In the genomic region with DNA sequence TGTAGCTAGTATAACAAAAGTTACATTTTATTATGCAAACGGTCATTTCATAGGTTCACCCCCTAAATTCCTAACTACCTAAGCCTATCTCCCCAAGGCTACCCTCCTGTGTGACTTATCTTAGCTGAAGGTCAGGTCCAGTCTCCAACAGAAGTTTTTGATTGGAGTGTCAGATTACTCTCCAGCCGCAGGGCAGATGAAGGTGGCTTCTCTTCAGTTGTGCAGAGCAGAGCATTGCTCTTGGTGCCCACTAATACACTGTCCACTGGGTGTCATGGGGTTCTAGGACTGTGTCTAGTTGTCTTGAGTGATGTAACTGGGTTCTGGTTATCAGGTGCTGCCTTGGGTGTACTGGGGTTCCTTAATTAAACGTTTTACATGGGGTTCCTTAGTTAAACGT, we compare ENCODE assay signal across 8 mouse cellular contexts. TPM values are rescaled to one million over a fixed set of nuclear protein-coding genes. Genes with fewer than 3 reads are reported as not detected.
A peak's percentile ranks its signal among the peaks of the same experiment; 100 is the strongest.
DNase-seq lines count a peak whose midpoint lies in the region; ATAC-seq and TF ChIP-seq lines count a peak whose summit lies in the region.

No protein-coding gene starts in this region.

- H3K36me3 ChIP-seq in lung, postnatal 0 days (ENCODE audit: insufficient read depth, low read length), result no peaks in the 10 kb centered on the region
- H3K36me3 ChIP-seq in embryonic facial prominence, embryonic 14.5 days (ENCODE audit: control insufficient read depth, insufficient read depth, low read length), result peaks cover 20% of the 10 kb centered on the region
- peaks cover 22% of the 10 kb centered on the region for H3K36me3 ChIP-seq in limb, embryonic 10.5 days
- H3K36me3 ChIP-seq in stomach, embryonic 14.5 days (ENCODE audit: control insufficient read depth, insufficient read depth, low read length), result peaks cover 10% of the 10 kb centered on the region

- H3K9me3 ChIP-seq in lung, postnatal 0 days (ENCODE audit: low read length), result no peaks in the 10 kb centered on the region
- H3K9me3 ChIP-seq in embryonic facial prominence, embryonic 14.5 days (ENCODE audit: control insufficient read depth, low read length), result no peaks in the 10 kb centered on the region
- H3K9me3 ChIP-seq in limb, embryonic 10.5 days (replicated peaks), result no peaks in the 10 kb centered on the region
- no peaks in the 10 kb centered on the region for H3K9me3 ChIP-seq in stomach, embryonic 14.5 days (ENCODE audit: control insufficient read depth, low read depth, low read length)

- no peak overlapping the region for H3K27ac ChIP-seq in lung, postnatal 0 days (ENCODE audit: low read length)
- no peak overlapping the region for H3K27ac ChIP-seq in embryonic facial prominence, embryonic 14.5 days (replicated peaks; ENCODE audit: low read depth, low read length)
- peak overlapping the region; percentile 88 for H3K27ac ChIP-seq in limb, embryonic 10.5 days
- H3K27ac ChIP-seq in stomach, embryonic 14.5 days (ENCODE audit: low read length), result no peak overlapping the region

- no peak for TF ChIP-seq EP300 in lung, postnatal 0 days (IDR thresholded peaks at IDR 0.05)

- WGBS in lung, postnatal 0 days, result 8% methylated on average over 4 of the region's 4 CpGs
- WGBS in embryonic facial prominence, embryonic 14.5 days, result 10% methylated on average over 4 of the region's 4 CpGs
- 21% methylated on average over 4 of the region's 4 CpGs for WGBS in limb, embryonic 10.5 days
- 4% methylated on average over 4 of the region's 4 CpGs for WGBS in stomach, embryonic 14.5 days

- no peak for DNase-seq in lung, postnatal 0 days (ENCODE audit: low spot score)
- DNase-seq in lung, postnatal 10 days, result no peak
- DNase-seq in embryonic facial prominence, embryonic 14.5 days (ENCODE audit: low spot score), result peak; percentile 11
- no peak for DNase-seq in limb, embryonic 10.5 days (ENCODE audit: low spot score)
- no peak for DNase-seq in lung, postnatal 36 days
- DNase-seq in right cerebral cortex, adult 2 months (ENCODE audit: low spot score in 2 of 2), result no peak
- no peak for DNase-seq in urinary bladder, postnatal 10 days (ENCODE audit: low spot score)

- no peak for ATAC-seq in lung, postnatal 0 days
- ATAC-seq in embryonic facial prominence, embryonic 14.5 days (ENCODE audit: low read depth), result no peak
- ATAC-seq in stomach, embryonic 14.5 days (ENCODE audit: insufficient number of reproducible peaks, insufficient read depth, low FRiP score, low read depth), result peak; percentile 34; the same call in 1 of the 2 replicates

- H3K4me2 ChIP-seq in lung, postnatal 0 days (replicated peaks; ENCODE audit: low read depth, low read length), result peak overlapping the region; percentile 68
- peak overlapping the region; percentile 54 for H3K4me2 ChIP-seq in embryonic facial prominence, embryonic 14.5 days (ENCODE audit: low read depth, low read length)
- peak overlapping the region; percentile 47 for H3K4me2 ChIP-seq in stomach, embryonic 14.5 days (replicated peaks; ENCODE audit: low read depth, low read length)

- H3K27me3 ChIP-seq in lung, postnatal 0 days (replicated peaks; ENCODE audit: insufficient read depth, low read length), result no peaks in the 10 kb centered on the region
- no peaks in the 10 kb centered on the region for H3K27me3 ChIP-seq in embryonic facial prominence, embryonic 14.5 days (replicated peaks; ENCODE audit: control insufficient read depth, insufficient read depth, low read length)
- no peaks in the 10 kb centered on the region for H3K27me3 ChIP-seq in limb, embryonic 10.5 days (ENCODE audit: low read depth, poor library complexity, severe bottlenecking)
- no peaks in the 10 kb centered on the region for H3K27me3 ChIP-seq in stomach, embryonic 14.5 days (ENCODE audit: control insufficient read depth, insufficient read depth, low read length)

- TF ChIP-seq CTCF in lung, postnatal 0 days (IDR thresholded peaks at IDR 0.05), result no peak

- H3K4me1 ChIP-seq in lung, postnatal 0 days (ENCODE audit: insufficient read depth, low read depth, low read length), result peaks cover 3% of the 10 kb centered on the region; the same call in 1 of the 2 replicates
- peaks cover 10% of the 10 kb centered on the region; the same call in 1 of the 2 replicates for H3K4me1 ChIP-seq in embryonic facial prominence, embryonic 14.5 days (ENCODE audit: control insufficient read depth, insufficient read depth, low read length)
- peaks cover 16% of the 10 kb centered on the region for H3K4me1 ChIP-seq in limb, embryonic 10.5 days
- peaks cover 7% of the 10 kb centered on the region for H3K4me1 ChIP-seq in stomach, embryonic 14.5 days (ENCODE audit: control insufficient read depth, insufficient read depth, low read length)

- peak overlapping the region; percentile 73 for H3K9ac ChIP-seq in lung, postnatal 0 days (replicated peaks; ENCODE audit: low read depth)
- peak overlapping the region; percentile 82 for H3K9ac ChIP-seq in embryonic facial prominence, embryonic 14.5 days (ENCODE audit: low read depth, low read length)
- peak overlapping the region; percentile 67 for H3K9ac ChIP-seq in stomach, embryonic 14.5 days (replicated peaks; ENCODE audit: low read depth, low read length)

- peak overlapping the region; percentile 63 for H3K4me3 ChIP-seq in lung, postnatal 0 days (ENCODE audit: low read depth, low read length)
- peak overlapping the region; percentile 63 for H3K4me3 ChIP-seq in embryonic facial prominence, embryonic 14.5 days (ENCODE audit: low read depth, low read length)
- peak overlapping the region; percentile 84 for H3K4me3 ChIP-seq in limb, embryonic 10.5 days
- peak overlapping the region; percentile 67 for H3K4me3 ChIP-seq in stomach, embryonic 14.5 days (ENCODE audit: low read depth, low read length)

RNA-seq across cellular contexts. Expression of a gene that starts 0.6 kb away (rescaled TPM):
- 28.3 and 28.5 TPM in 2 replicates for polyA plus RNA-seq in lung, postnatal 0 days (2015; fragmentation: Nextera tagmentation; extraction: Ambion mirVana)
- 56.8 and 62.0 TPM in 2 replicates for polyA plus RNA-seq in embryonic facial prominence, embryonic 14.5 days (2014; fragmentation: Nextera tagmentation; extraction: Ambion mirVana)
- polyA plus RNA-seq in limb, embryonic 10.5 days (2016; fragmentation: Nextera tagmentation; extraction: Ambion mirVana), result 82.9 and 89.6 TPM in 2 replicates
- polyA plus RNA-seq in stomach, embryonic 14.5 days (2014; fragmentation: Nextera tagmentation; extraction: Ambion mirVana), result 56.1 and 61.7 TPM in 2 replicates

RNA-seq across cellular contexts. Expression of a gene that starts 44.0 kb away (rescaled TPM):
- polyA plus RNA-seq in lung, postnatal 0 days (2015; fragmentation: Nextera tagmentation; extraction: Ambion mirVana), result 2.5 and 3.9 TPM in 2 replicates
- 4.5 and 5.1 TPM in 2 replicates for polyA plus RNA-seq in embryonic facial prominence, embryonic 14.5 days (2014; fragmentation: Nextera tagmentation; extraction: Ambion mirVana)
- 2.9 and 4.3 TPM in 2 replicates for polyA plus RNA-seq in limb, embryonic 10.5 days (2016; fragmentation: Nextera tagmentation; extraction: Ambion mirVana)
- polyA plus RNA-seq in stomach, embryonic 14.5 days (2014; fragmentation: Nextera tagmentation; extraction: Ambion mirVana), result 2.8 and 3.1 TPM in 2 replicates
